Mouse (Mus musculus) bone marrow, adult 2 months (tissue): ENCODE measurements at regions not wholly inside any gene's neighbourhood (a gene's known extent, or its start where the extent isn't known, plus 50 kb on each side); places are given as distances from the start of the nearest gene placed in this dataset.

Experiments
- H3K27ac ChIP-seq: fragments of 200-500 bp; 2 replicates; pipeline ENCODE4 v1.5.1; 2012; ENCODE audit warnings: low read depth, mild to moderate bottlenecking, control low read depth, inconsistent platforms, low read length; ENCODE audit not compliant: control insufficient read depth, poor library complexity, insufficient read depth
- H3K4me1 ChIP-seq: fragments of 200-500 bp; 2 replicates; pipeline ENCODE4 v1.6.1; 2011; ENCODE audit warnings: low read length; ENCODE audit not compliant: control insufficient read depth, insufficient read depth
- H3K4me3 ChIP-seq: fragments of 200-500 bp; replicated peaks from 2 replicates; pipeline ENCODE3; 2011; ENCODE audit warnings: mild to moderate bottlenecking, low read depth, low read length, control low read depth; ENCODE audit not compliant: control insufficient read depth
- CTCF ChIP-seq: fragments of 200-500 bp; IDR thresholded peaks from 2 replicates; pipeline ENCODE4 v1.5.1; 2011; ENCODE audit warnings: low read length, control low read depth; ENCODE audit not compliant: control insufficient read depth, insufficient read depth
- POLR2A ChIP-seq: fragments of 200-500 bp; IDR thresholded peaks from 2 replicates; pipeline ENCODE4 v1.6.1; 2011; ENCODE audit warnings: low read depth, mild to moderate bottlenecking, control low read depth, low read length, borderline replicate concordance; ENCODE audit not compliant: control insufficient read depth
- WGBS: fragments of 180-500 bp; shearing (Covaris S2); methylation state at CpG from one replicate; pipeline ENCODE4 v1.1.7; 2018; 5-methylcytosine and 5-hydroxymethylcytosine counted together

- Histone ChIP-seq H3K27ac (no peak overlapping the region), H3K4me3 (no peak overlapping the region), H3K4me1 (no peaks in the 10 kb centered on the region)
- no peak for TF ChIP-seq POLR2A
- no peak for TF ChIP-seq CTCF
- WGBS = 74% methylated on average over 3 of the region's 3 CpGs
Measured at GRCm38 (mm10) chr2:148622216-148622615, 50.2 kb upstream of the Nxt1 start.

- Histone ChIP-seq H3K4me1 (no peaks in the 10 kb centered on the region), H3K27ac (no peak overlapping the region), H3K4me3 (no peak overlapping the region)
- TF ChIP-seq POLR2A = no peak
- TF ChIP-seq CTCF = no peak
- WGBS = 71% methylated on average over 1 of the region's 1 CpGs
Measured at GRCm38 (mm10) chr2:148611911-148612310, 60.5 kb upstream of the Nxt1 start.

- TF ChIP-seq POLR2A = no peak
- no peak for TF ChIP-seq CTCF
- H3K4me3 ChIP-seq = no peak overlapping the region
- WGBS = 23% methylated on average over 2 of the region's 2 CpGs
- H3K27ac ChIP-seq = no peak overlapping the region
- no peaks in the 10 kb centered on the region; the same call in 1 of the 2 replicates for H3K4me1 ChIP-seq
Measured at GRCm38 (mm10) chr2:148605425-148605930, 66.9 kb upstream of the Nxt1 start.

GRCm38 (mm10) chr2:148603951-148604350 lies 68.5 kb upstream of the Nxt1 start:
- TF ChIP-seq POLR2A = no peak
- TF ChIP-seq CTCF = no peak
- Histone ChIP-seq H3K4me1 (no peaks in the 10 kb centered on the region; the same call in 1 of the 2 replicates), H3K4me3 (no peak overlapping the region), H3K27ac (no peak overlapping the region)
- 53% methylated on average over 2 of the region's 2 CpGs for WGBS

GRCm38 (mm10) chr2:148603315-148603714 lies 69.1 kb upstream of the Nxt1 start:
- no peak for TF ChIP-seq POLR2A
- TF ChIP-seq CTCF = no peak
- no peak overlapping the region for H3K27ac ChIP-seq
- 48% methylated on average over 2 of the region's 2 CpGs for WGBS

GRCm38 (mm10) chr2:148599498-148599897 lies 72.9 kb upstream of the Nxt1 start:
- no peak overlapping the region for H3K4me3 ChIP-seq
- H3K4me1 ChIP-seq = no peaks in the 10 kb centered on the region; the same call in 1 of the 2 replicates
- H3K27ac ChIP-seq = no peak overlapping the region; the same call in 1 of the 2 replicates
- TF ChIP-seq CTCF (no peak), POLR2A (no peak)

More at GRCm38 (mm10) chr2:148603315-148603714, 69.1 kb upstream of the Nxt1 start:
- no peak overlapping the region for H3K4me3 ChIP-seq
- H3K4me1 ChIP-seq = no peaks in the 10 kb centered on the region; the same call in 1 of the 2 replicates

- Histone ChIP-seq H3K4me3 (no peak overlapping the region), H3K27ac (no peak overlapping the region), H3K4me1 (no peaks in the 10 kb centered on the region; the same call in 1 of the 2 replicates)
- TF ChIP-seq CTCF (no peak), POLR2A (no peak)
- 30% methylated on average over 2 of the region's 2 CpGs for WGBS
Measured at GRCm38 (mm10) chr2:148596966-148597365, 75.4 kb upstream of the Nxt1 start.

GRCm38 (mm10) chr2:148585721-148586335 lies 86.6 kb upstream of the Nxt1 start:
- peak overlapping the region; percentile 65; the same call in 1 of the 2 replicates for H3K27ac ChIP-seq
- no peak overlapping the region for H3K4me3 ChIP-seq
- 8% methylated on average over 1 of the region's 1 CpGs for WGBS
- TF ChIP-seq CTCF = no peak
- TF ChIP-seq POLR2A = no peak
- H3K4me1 ChIP-seq = peaks cover 2% of the 10 kb centered on the region; the same call in 1 of the 2 replicates
